Mouse (Mus musculus): ENCODE measurements at regions not wholly inside any gene's neighbourhood (a gene's known extent, or its start where the extent isn't known, plus 50 kb on each side); places are given as distances from the start of the nearest gene placed in this dataset.

DNA sequence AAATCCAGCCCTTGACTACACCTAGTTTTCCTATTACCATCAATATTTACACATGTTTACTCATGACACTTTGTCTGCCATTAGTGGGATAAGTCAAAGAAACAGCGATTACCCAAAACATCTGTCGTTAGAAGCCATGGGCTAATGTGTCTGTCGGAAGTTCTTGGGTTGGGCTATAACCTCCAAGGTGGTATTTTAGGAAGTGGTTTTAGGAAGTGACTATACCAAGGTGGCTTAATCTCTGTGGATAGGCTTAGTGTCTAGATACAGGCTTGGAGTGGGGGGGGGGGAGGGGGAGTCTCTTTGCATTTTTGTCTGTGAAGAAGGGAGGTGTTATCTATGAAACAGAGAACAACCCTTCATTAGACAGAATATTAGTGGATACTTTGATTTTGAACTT, 90.1 kb upstream of the Hhip start:
- H3K36me3 ChIP-seq (ENCODE audit: control insufficient read depth, insufficient read depth), result no peaks in the 10 kb centered on the region
- no peak for TF ChIP-seq MAX (IDR thresholded peaks at IDR 0.05; ENCODE audit: low read depth)
- no peak for TF ChIP-seq USF1 (IDR thresholded peaks at IDR 0.05; ENCODE audit: low read depth)
- no peak for TF ChIP-seq MYOG (IDR thresholded peaks at IDR 0.05; ENCODE audit: control insufficient read depth in 1 of 3, insufficient read depth in 1 of 3, insufficient read length in 2 of 3, low read depth in 2 of 3)
- no peak for TF ChIP-seq REST (IDR thresholded peaks at IDR 0.05; ENCODE audit: insufficient read depth, insufficient read length)
- TF ChIP-seq MYOD1 (IDR thresholded peaks at IDR 0.05; ENCODE audit: control insufficient read depth in 1 of 3, insufficient read length in 2 of 3, low read depth in 2 of 3), result no peak
- H3ac ChIP-seq (ENCODE audit: control insufficient read depth, insufficient read length), result no peak overlapping the region
- no peak overlapping the region for H3K4me2 ChIP-seq (ENCODE audit: low read depth)
- H3K79me2 ChIP-seq (ENCODE audit: control insufficient read depth, insufficient read depth), result no peaks in the 10 kb centered on the region
- no peaks in the 10 kb centered on the region for H3K27me3 ChIP-seq (ENCODE audit: control insufficient read depth, insufficient read depth, insufficient read length)
- no peak overlapping the region for H3K4me3 ChIP-seq

DNA sequence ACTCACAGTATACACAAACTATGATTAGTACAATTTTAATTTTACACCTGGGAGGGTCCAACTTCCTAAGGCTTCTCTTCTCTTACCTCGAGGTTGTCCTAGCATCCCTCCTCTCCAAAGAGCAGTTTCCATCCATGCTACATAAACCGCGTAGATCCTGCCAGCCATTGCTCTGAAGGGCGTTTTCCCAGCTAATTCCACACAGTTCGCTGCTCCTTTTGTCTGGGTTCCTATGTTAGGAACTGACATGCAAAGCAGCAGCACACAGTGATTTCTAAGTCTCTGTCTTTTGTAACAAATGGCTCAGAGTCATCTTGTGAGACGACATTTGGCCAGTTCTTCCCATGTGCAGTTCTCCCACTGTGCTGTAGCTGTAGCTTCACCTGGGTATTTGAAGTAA, 80.7 kb upstream of the Hhip start:
- Histone ChIP-seq H3K36me3 (ENCODE audit: control insufficient read depth, insufficient read depth) (no peaks in the 10 kb centered on the region), H3K79me2 (ENCODE audit: control insufficient read depth, insufficient read depth) (no peaks in the 10 kb centered on the region), H3ac (ENCODE audit: control insufficient read depth, insufficient read length) (no peak overlapping the region), H3K27me3 (ENCODE audit: control insufficient read depth, insufficient read depth, insufficient read length) (no peaks in the 10 kb centered on the region), H3K4me2 (ENCODE audit: low read depth) (no peak overlapping the region), H3K4me3 (no peak overlapping the region)
- TF ChIP-seq USF1 (IDR thresholded peaks at IDR 0.05; ENCODE audit: low read depth), result no peak
- no peak for TF ChIP-seq REST (IDR thresholded peaks at IDR 0.05; ENCODE audit: insufficient read depth, insufficient read length)
- TF ChIP-seq POLR2AphosphoS2 (IDR thresholded peaks at IDR 0.05; ENCODE audit: insufficient read length, low read depth), result no peak
- TF ChIP-seq TCF12 (IDR thresholded peaks at IDR 0.05; ENCODE audit: insufficient read depth, poor library complexity, severe bottlenecking), result no peak
- TF ChIP-seq MAX (IDR thresholded peaks at IDR 0.05; ENCODE audit: low read depth), result no peak
- TF ChIP-seq POLR2A (IDR thresholded peaks at IDR 0.05; ENCODE audit: insufficient read length, low read depth), result no peak
- TF ChIP-seq CEBPB (IDR thresholded peaks at IDR 0.05; ENCODE audit: insufficient read depth, poor library complexity, severe bottlenecking), result no peak
- TF ChIP-seq TCF3 (IDR thresholded peaks at IDR 0.05; ENCODE audit: insufficient read length, low read depth), result no peak
- TF ChIP-seq MYOG (IDR thresholded peaks at IDR 0.05; ENCODE audit: control insufficient read depth in 1 of 3, insufficient read depth in 1 of 3, insufficient read length in 2 of 3, low read depth in 2 of 3), result no peak
- no peak for TF ChIP-seq SRF (IDR thresholded peaks at IDR 0.05; ENCODE audit: control insufficient read depth, insufficient read length, low read depth)
- no peak for TF ChIP-seq E2F4 (IDR thresholded peaks at IDR 0.05; ENCODE audit: insufficient read depth)
- no peak for TF ChIP-seq MYOD1 (IDR thresholded peaks at IDR 0.05; ENCODE audit: control insufficient read depth in 1 of 3, insufficient read length in 2 of 3, low read depth in 2 of 3)

DNA sequence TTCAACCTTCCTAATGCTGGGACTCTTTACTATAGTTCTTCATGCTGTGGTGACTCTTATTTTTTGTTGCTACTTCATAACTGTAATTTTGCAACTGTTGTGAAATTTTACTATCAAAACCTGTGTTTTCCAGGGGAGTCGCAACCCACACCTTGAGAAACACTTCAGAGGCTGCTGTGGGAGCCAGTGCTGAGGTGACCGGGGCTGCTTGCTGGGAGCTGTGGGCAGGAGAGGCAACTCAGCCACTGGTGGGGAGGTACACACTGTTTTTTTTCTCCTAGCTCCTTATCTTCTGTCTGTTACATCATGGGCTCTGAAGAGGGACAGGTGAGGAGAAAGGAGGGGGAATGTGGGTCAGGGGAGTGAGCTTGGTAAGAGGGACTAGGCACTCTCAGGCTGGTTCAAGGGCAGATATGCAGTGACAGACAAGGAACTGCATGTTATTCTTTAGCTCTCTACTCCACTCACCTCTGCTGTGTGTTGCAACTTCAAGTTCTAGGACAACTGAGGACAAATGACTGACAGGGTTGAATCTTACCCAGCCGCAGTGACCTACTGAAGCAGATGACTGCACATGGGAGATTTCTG, 62.7 kb upstream of the Hhip start:
- Histone ChIP-seq H3ac (ENCODE audit: control insufficient read depth, insufficient read length) (no peak overlapping the region), H3K79me2 (ENCODE audit: control insufficient read depth, insufficient read depth) (no peaks in the 10 kb centered on the region), H3K4me2 (ENCODE audit: low read depth) (no peak overlapping the region), H3K4me3 (no peak overlapping the region), H3K36me3 (ENCODE audit: control insufficient read depth, insufficient read depth) (no peaks in the 10 kb centered on the region), H3K27me3 (ENCODE audit: control insufficient read depth, insufficient read depth, insufficient read length) (peaks cover 12% of the 10 kb centered on the region)
- TF ChIP-seq MYOG (IDR thresholded peaks at IDR 0.05; ENCODE audit: control insufficient read depth in 1 of 3, insufficient read depth in 1 of 3, insufficient read length in 2 of 3, low read depth in 2 of 3) (no peak), TCF12 (IDR thresholded peaks at IDR 0.05; ENCODE audit: insufficient read depth, poor library complexity, severe bottlenecking) (no peak), REST (IDR thresholded peaks at IDR 0.05; ENCODE audit: insufficient read depth, insufficient read length) (no peak), MAX (IDR thresholded peaks at IDR 0.05; ENCODE audit: low read depth) (no peak), TCF3 (IDR thresholded peaks at IDR 0.05; ENCODE audit: insufficient read length, low read depth) (no peak), POLR2A (IDR thresholded peaks at IDR 0.05; ENCODE audit: insufficient read length, low read depth) (no peak), SRF (IDR thresholded peaks at IDR 0.05; ENCODE audit: control insufficient read depth, insufficient read length, low read depth) (no peak), USF1 (IDR thresholded peaks at IDR 0.05; ENCODE audit: low read depth) (no peak), E2F4 (IDR thresholded peaks at IDR 0.05; ENCODE audit: insufficient read depth) (no peak)

DNA sequence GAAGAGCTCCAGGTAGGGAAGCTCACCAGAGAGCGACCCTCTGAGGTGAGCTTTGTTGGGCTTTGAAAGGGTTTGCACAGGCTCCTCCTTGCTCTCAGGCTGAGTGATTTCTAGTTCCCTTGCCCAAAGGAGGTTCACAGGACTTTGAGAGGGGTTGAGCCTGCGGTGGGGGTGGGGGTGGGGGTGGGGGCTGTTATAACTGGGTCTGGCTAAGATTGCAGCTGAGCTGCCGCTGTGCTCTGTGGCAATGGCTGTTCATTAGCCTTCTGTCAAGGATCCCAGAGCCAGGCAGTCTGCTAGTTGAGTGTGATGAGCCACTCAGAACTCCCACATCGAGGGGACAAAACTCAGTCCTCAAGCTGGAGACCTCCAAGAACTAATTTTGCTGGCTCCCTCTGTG, 59.5 kb upstream of the Hhip start:
- peaks cover 12% of the 10 kb centered on the region for H3K27me3 ChIP-seq (ENCODE audit: control insufficient read depth, insufficient read depth, insufficient read length)
- no peak for TF ChIP-seq USF1 (IDR thresholded peaks at IDR 0.05; ENCODE audit: low read depth)
- no peak for TF ChIP-seq MYOD1 (IDR thresholded peaks at IDR 0.05; ENCODE audit: control insufficient read depth in 1 of 3, insufficient read length in 2 of 3, low read depth in 2 of 3)
- TF ChIP-seq TCF3 (IDR thresholded peaks at IDR 0.05; ENCODE audit: insufficient read length, low read depth), result no peak
- TF ChIP-seq MYOG (IDR thresholded peaks at IDR 0.05; ENCODE audit: control insufficient read depth in 1 of 3, insufficient read depth in 1 of 3, insufficient read length in 2 of 3, low read depth in 2 of 3), result no peak
- TF ChIP-seq POLR2A (IDR thresholded peaks at IDR 0.05; ENCODE audit: insufficient read length, low read depth), result no peak
- TF ChIP-seq TCF12 (IDR thresholded peaks at IDR 0.05; ENCODE audit: insufficient read depth, poor library complexity, severe bottlenecking), result no peak
- TF ChIP-seq CEBPB (IDR thresholded peaks at IDR 0.05; ENCODE audit: insufficient read depth, poor library complexity, severe bottlenecking), result no peak
- TF ChIP-seq POLR2AphosphoS2 (IDR thresholded peaks at IDR 0.05; ENCODE audit: insufficient read length, low read depth), result no peak
- no peak for TF ChIP-seq REST (IDR thresholded peaks at IDR 0.05; ENCODE audit: insufficient read depth, insufficient read length)
- no peak for TF ChIP-seq SRF (IDR thresholded peaks at IDR 0.05; ENCODE audit: control insufficient read depth, insufficient read length, low read depth)
- TF ChIP-seq MAX (IDR thresholded peaks at IDR 0.05; ENCODE audit: low read depth), result no peak
- TF ChIP-seq E2F4 (IDR thresholded peaks at IDR 0.05; ENCODE audit: insufficient read depth), result no peak
- no peak overlapping the region for H3K4me2 ChIP-seq (ENCODE audit: low read depth)
- no peaks in the 10 kb centered on the region for H3K79me2 ChIP-seq (ENCODE audit: control insufficient read depth, insufficient read depth)
- H3K4me3 ChIP-seq, result no peak overlapping the region
- H3ac ChIP-seq (ENCODE audit: control insufficient read depth, insufficient read length), result no peak overlapping the region
- H3K36me3 ChIP-seq (ENCODE audit: control insufficient read depth, insufficient read depth), result no peaks in the 10 kb centered on the region
